Mouse (Mus musculus): ENCODE data around the gene Cacna1s.
A peak's percentile ranks its signal among the peaks of the same experiment; 100 is the strongest.

Cacna1s gene

DNA sequence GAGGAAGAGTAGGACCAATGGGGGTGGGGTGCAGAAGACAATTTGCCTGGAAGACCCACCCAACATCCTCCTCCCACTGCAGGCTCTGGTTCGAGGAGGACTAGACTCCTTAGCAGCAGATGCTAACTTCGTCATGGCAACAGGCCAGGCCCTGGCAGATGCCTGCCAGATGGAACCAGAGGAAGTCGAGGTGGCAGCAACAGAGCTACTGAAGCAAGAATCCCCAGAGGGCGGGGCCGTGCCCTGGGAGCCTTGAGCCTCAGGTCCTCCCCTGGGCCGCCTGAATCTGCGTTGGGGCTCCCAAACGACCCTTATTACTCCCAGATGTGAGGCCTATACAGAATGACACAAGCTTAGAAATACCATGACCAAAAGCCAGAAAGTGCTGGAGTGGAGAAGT lies 66.3 kb downstream of the Cacna1s start:
- no peak for DNase-seq (ENCODE audit: low spot score)

DNA sequence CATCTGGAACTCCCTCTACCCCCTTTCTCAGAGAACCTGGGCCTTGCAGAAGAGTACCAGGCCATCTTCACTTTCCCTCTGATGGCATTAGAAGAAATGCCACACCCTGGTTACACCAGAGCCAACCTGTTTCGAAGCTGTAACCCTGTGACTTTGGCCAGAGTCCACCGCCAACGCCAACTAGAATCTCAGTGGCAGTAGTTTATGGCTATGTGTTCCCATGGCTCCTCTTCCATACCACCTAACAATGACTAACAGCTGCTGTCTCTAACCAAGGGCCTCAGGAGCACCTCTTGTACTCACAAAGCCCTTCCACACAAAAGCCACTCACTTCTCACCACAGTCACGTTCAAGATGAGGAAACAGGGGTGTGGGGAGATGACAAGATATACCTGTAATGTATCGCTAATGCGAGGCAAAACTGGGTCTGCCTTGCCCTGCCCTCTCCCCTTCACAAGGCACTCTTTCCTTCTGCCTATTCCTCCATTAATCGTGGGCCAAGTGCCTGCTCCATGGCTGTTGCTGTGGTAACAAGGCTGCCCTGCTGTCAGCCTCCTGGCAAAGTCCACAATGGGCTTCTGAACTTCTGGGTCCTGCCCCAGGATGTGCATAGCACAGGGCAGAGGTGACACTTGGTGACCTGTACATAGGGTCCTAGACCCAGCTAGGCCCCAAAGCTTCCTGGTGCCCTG lies 67.2 kb downstream of the Cacna1s start:
- no peak for DNase-seq (ENCODE audit: low spot score)

DNA sequence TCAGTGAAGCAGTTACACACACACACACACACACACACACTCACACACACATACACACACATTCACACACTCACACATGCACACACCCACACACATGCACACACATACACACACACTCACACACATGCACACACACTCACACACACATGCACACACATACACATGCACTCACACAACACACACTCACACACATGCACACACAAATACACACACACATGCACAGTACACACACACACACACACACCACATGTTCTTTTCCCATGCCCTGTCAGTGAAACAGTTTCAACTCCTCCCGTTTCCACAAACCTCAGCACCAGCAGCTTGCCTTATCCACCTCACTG lies 67.7 kb downstream of the Cacna1s start:
- no peak for DNase-seq (ENCODE audit: low spot score)

DNA sequence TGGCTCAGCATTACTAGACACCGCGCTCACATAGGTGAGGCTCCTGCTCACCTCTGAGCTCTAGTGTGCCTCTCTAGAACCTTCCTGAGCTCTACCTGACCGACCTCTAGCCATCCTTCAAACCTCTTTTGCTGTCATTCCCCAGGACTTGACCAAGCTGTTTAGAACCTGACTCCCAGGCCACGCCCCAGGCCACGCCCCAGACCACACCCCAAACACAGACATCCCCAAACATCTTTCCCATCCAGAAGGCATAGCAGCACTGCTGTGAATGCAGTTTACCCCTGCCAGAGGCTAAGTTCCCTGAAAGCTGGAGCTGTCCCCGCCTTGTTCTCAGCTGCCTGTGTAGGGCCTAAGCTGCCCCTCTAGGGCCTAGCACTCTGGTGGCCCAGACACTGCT lies 68.2 kb downstream of the Cacna1s start:
- DNase-seq (ENCODE audit: low spot score): no peak

DNA sequence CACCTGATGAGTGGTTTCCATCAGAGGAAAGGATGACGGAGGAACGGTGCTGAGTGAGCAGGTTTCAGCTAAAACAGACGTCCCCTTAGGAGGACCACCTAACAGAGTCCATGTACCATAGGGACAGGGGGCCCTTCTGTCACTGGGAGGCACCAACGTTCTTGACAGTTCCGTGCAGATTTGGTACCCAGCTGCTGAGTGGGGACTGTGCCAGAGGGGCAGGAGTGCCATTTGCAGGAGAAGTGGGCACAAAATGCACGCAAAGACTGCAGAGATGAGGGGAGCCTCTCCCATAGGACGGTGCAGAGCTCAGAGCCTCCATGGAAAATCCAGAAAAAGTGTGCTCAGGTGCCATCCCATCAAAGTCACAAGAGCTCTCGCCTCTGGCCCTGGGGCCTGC lies 69.5 kb downstream of the Cacna1s start:
- no peak for DNase-seq (ENCODE audit: low spot score)

DNA sequence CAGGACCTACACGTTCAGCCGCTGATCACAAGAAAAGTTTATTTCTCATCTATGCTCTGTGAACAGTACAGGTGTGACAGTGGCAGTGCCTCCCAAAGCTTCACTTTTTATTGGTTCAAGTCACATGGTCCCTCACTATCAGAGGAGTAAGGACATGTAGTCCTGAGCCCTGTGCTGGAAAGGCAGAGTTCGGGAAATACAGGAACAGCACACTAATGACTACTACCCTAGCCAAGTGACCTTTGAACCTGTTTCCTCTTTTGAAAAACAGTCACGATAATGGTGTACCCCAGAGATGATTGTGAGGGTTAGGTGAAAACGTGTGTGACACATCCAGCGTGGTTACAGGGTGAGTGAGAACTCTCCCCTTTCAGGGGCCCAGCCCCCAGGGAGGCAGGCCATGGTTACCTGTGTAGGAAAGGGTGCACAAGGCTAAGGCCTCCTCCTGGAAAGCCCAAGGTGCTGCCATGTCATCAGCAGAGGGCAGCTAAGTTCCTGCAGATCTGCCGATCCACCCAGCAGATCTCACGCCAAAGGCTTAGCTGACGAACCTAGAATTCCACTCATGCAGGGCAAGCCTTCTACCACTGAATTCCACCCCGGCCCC lies 73.7 kb downstream of the Cacna1s start:
- DNase-seq (ENCODE audit: low spot score): no peak

DNA sequence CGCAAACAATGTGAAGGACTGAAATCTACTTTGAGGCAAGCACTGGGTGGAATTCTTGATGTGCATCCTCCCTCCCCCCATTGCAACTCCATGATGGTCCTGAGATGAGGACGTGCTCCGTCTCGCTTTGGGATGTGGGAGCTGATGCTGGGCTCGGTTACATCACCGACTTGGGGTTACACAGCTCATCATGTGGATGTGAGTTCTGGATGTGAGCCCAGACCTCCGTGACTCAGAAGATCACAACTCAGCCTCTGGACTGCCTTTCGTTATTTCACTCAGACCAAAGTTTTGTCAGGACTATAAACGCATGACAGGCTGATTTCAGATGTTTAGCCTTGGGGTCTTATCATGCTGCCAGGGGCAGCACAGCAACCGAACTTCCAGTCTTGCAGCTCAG lies 74.3 kb downstream of the Cacna1s start:
- DNase-seq (ENCODE audit: low spot score): no peak

DNA sequence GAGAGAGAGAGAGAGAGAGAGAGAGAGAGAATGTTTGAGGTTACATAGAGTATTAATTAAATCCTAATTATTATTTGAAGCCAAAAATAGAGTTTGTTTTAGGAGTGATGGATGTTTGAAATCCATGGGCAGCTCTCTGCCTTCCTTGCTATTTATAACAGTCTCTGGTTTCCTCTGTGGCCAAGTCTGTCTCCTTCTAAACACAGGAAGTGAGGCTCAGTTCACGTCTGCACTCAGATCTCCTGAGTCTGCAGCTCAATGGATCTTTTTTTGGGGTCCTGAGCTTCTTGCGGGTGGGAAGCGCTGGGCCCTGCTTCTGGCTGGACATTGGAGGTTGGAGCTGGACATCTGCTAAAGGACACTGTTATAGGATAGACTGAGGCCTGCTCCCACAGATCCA lies 75.3 kb downstream of the Cacna1s start:
- DNase-seq (ENCODE audit: low spot score): no peak

DNA sequence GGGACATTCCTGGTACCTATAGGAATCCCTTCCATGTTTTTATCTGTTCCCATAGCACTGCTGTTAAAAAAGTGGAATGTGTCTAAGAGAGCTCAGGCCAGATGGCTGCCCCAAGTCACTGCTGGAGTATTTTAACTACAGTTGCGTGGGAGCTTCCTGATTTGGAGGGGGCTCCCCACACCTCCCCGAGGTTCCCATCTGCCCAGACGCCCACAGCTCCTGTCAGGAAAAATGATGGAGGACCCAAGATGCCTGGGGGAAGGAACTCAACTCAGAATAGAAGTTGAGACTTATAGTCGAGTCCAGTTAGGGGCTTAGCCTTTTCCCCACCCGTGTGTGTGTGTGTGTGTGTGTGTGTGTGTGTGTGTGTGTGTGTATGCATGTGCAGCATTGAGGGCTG lies 75.9 kb downstream of the Cacna1s start:
- no peak for DNase-seq (ENCODE audit: low spot score)

DNA sequence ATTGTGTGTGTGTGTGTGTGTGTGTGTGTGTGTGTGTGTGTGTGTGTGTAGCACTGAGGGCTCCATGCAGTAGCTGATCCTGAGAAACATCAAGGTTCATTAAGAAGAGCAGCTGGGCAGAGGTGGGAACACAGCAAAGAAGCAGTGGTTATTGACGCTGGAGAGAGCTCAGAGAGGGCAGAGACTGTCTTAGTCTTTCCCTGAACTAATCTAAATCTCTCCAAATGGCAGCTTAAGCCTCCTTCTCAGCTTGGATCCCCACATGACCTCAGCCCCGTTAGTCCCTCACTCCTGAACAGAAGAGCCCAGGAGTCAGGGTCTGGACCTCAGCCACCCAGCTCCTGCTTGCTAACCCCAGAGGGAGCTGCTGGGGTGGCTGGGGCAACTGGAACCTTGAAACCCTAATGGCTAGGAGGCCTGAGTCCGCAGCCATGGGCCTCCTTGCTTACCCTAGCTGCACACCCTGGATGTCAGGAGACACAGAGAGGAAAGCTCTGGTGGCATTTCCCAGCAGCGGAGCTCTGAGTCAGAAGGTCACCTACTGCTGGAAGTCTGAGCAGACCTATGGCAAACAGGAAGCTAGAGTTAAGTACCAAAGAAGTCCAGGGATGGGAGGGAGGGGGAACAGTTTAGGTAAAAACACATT lies 76.5 kb downstream of the Cacna1s start:
- no peak for DNase-seq (ENCODE audit: low spot score)

DNA sequence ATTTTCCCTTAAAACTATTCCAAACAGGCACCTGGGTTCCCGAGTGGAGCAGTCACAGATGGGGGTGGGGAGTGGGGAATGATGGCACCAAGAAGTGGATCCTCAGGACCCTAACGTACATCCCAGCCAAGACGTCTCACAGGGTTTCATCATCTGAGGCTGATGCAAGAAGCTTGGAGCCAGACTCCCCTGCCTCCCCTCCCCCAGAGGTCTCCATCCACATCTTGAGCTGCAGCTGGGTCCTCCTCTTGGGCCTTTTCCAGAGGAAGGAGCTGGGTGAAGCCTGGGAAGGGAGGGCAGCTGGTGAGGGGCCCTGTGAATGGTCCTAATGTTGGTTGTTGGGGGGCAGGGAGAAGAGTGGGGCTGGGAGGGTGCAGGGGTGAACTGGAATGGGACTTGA lies 77.6 kb downstream of the Cacna1s start:
- DNase-seq (ENCODE audit: low spot score): no peak

DNA sequence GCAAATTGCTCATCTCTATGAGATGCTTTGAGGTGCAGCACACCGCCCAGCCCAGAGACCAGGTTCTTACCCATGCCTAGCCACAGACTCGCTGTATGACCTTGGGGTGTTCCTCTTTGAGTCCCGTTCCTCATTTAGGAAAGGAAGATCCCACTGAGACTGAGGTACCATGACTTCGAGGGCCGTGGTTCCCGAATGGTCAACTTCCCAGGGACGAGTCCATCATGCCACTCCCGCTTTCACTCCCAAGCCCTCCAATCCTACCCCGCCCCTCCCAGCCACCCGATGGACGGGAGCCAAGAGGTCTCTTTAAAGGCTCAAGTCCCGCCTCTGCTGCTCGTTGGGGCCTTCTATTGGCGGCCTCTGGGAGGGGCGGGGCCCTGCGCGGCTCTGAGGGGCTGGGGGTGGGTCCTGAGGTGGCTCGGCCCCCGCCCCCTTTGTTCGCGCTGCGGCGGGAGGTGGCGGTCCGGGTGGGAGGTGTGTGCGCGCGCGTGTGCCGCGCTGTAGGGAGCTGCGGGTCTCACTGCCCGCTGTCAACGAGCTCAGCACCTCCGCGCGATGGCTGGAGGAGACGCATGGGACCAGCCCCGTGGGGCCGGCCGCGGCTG lies 78.5 kb downstream of the Cacna1s start, which contains the start of gene Kif21b:
Gene Kif21b (plus strand): TSS at position 439 of the 608 bp plus-strand sequence.
- DNase-seq (ENCODE audit: low spot score): peak; percentile 96

DNA sequence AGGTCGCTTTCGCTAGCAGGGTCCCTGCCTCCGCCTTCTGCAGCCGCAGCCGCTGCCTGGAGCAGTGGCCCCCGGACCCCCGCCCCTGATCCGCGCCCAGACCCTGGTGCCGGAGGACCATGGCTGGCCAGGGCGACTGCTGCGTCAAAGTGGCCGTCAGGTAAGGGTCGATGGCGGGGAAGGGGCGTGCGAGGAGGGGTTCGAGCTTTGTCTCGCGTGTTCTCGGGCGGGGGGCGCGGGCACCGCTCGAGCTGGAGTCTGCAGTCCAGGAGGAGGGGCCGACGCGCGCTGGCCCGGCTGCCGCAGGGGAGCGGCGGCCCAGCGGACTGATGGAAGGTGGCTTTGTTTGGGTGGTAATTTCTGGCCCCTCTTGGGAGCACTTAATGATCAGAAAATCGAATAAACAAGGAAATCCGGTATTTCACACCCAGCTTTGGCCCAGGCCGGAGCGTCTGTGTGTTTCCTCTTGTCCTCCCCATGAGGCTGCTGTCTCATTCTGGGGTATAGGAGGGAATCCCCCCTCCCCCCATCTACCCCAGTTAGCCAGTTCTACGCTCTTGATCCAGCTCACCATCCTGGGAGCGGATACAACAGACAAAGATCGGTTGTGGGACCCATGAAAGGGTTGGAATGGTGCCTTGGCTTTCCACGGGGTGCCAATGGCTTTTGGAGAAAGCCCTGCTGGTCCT lies 79.2 kb downstream of the Cacna1s start:
- no peak for DNase-seq (ENCODE audit: low spot score)

DNA sequence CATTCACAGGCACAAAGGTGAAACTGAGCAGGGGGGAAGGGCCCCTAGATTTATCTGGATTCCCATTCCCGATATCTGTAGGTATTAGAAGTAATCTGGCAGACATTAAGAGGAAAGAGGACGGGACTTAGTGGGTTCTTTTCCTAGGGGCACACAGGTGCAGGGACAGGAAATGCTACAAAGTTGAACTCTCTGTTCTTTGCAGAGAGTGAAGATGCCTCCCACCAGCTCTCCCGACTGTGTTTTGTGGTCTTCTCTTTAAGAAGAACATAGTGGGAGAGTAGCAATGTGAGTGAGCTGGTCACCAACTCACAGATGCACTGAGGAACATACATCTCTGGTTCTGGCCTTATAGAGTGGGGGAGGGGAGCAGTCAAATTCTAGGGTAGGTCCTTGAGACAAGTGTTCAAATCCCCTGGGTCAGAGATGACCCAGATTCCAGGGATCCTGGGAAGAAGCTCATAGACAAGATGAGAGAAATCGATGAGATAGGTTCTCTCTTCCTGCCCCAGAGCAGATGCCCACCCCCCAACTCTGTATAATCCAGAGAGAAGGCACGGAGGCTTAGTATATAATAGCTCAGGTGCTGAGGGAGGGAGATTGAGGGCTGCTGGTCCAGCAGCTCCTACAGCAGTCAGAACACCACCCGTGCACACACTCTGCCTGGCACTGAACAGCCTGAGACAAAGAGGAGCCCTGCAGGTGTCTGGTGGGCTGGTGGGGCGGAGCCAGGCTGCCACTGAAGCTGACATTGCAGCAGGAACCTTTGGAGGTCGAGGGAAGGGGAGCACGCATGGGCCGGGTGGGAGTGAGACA lies 80.0 kb downstream of the Cacna1s start:
- DNase-seq (ENCODE audit: low spot score): no peak

DNA sequence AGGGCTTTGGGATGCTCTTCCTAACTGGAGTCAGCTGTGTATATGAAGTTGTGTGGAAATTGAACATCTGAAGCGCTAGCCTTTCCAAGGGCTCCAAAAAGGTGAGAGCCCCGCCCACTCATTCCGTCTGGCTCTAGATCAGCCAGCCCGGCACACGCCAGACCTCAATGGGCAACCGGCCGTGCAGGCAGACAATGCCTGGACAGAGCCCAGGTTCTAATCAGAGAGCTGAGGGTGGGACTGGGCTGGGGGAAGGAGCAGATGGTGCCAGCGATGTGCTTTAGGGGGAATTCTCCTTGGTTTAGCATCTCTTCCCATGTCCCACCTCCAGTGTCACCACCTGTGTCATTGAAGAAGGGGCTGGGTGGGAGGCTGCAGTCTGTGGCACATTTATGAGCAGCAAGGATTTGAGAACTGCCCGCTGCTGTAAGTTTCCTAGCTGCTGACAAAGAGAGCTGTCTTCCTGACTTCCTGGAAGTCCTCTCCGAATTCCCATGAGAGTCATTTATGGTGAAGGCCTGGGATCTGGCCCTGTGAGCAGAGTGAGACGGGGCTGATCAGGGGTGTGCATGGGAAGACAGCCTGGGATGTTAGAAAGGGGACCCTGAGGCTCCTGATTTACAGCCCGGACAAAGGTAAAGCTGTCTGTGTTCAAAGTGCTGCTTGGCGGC lies 81.2 kb downstream of the Cacna1s start:
- DNase-seq (ENCODE audit: low spot score): no peak

DNA sequence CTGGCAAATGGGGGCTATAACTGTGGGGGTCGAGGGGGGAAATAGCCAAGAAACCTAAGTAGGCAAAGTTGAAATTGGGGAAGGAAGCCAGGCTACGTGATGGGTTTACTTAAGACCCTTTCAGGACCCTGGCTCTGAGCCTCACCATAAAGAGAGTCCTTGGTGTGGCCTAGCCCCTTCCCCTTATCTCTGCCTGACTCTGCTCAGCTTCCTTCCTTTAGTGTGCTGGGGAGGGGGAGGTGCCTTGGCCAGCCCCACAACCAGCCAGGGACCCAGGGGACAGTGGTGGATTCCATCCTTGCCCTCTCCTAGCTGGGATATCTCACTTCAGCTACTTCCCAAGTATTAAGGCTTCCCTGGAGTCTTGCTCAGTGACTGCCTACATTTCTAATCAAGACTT lies 82.0 kb downstream of the Cacna1s start:
- no peak for DNase-seq (ENCODE audit: low spot score)

DNA sequence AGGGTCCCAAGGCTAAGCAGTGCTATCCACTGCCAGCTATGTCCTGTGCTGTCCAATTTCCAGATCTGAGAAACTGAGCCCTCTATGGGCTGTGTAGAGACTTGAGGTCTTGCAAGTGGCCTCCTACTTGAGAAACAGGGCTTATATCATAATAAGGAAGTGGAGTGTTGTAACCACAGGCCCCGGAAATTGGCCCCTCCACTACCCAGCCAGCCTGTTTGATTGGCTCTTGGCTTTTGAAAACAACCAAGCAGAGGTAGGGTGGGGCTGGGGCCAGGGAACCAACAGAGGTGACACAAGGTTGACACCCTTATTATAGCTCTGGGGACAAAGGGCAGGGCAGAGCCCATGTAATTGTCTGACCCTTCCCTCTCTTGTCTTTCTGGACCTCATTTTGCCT lies 82.5 kb downstream of the Cacna1s start:
- peak; percentile 64 for DNase-seq (ENCODE audit: low spot score)

DNA sequence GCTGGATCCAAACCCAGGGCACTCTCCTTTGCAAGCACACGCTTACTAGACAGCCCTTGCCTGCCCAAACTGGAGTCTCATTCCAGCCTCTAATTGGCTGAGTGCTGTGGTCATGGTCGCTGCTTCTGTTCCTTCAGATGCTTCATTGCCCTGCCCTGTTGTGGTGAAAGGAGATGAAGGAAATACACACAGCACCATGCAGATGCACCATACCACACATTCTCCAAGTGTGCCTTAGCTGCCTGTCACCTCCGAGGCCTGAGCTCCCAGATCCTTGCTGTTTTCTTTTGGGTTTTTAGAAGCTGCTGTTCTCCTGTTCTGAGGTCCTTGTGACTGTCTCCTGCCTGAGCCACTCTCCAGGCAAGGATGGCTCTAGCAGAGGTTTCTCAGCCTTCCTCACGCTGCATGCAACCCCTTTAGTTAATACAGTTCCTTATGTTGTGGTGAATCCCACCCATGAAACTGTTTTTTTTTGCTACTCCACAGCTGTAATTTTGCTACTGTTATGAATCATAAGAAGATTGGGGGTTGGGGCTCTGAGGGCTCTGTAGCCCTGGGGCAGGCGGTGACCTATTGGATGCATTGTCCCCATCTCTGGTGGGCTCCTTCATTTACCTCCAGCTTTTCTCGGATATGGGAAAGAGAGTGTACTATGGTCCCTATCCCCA lies 83.4 kb downstream of the Cacna1s start:
- no peak for DNase-seq (ENCODE audit: low spot score)

DNA sequence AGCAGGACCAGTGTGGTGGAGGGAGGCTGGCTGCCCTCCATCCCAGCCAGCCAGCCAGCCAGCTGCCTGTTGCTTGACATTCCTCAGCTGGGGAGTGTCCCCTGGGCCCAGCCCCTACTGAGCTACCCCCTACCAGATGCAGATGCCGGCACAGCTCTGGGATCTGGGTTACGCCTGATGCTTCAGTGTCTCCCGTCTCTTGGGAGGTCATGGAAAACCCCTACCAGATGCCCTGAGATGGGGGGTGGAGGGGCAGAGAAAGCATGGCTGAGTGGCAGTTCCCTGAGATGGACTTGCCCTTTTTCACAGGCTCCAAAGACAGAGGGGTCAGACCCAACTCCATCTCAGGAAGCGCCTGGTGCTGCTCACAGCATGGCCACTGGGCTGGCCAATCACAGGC lies 84.0 kb downstream of the Cacna1s start:
- DNase-seq (ENCODE audit: low spot score): no peak

DNA sequence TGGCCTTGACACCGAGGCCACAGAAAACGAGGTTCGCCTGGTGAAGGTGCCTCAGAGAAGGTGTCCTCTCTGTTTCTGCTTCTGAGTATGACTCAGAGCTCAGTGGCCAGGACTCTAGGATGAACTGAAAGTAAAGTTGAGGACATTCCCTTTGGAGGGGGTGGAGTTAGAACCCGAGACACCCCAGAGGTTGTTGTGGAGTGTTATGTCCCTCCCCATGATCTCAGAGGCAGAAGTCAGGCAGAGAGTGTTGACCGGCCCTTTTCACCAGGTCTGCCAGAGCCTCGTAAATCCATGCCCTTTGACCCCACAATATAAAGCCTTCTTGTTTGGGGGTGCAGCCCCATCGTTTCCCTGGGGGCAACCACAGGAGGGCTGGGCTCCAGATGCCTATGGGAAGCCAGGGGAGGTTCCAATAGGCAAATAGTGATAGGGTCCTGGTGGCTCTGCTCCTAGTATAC lies 84.6 kb downstream of the Cacna1s start:
- DNase-seq (ENCODE audit: low spot score): no peak

DNA sequence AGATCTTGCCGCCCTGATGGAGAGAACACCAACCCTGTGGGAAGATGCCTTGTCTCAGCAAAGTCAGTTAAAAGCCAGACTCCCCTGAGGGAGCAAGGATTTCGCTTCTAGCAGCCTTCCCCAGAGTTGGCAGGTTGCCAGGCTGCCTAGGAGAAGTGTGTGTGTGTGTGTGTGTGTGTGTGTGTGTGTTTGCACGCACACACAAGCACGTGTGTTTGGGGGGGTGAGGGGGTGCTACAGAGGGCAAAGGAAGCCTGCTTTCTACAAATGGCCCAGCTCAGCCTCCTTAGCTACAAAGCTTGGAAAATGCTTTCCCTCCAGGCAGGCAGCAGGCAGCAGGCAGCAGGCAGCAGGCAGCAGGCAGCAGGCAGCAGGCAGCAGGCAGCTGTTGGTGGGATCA lies 85.0 kb downstream of the Cacna1s start:
- DNase-seq (ENCODE audit: low spot score): peak; percentile 73

All from yolk sac, embryonic 10.5 days (tissue).